In the genomic region with DNA sequence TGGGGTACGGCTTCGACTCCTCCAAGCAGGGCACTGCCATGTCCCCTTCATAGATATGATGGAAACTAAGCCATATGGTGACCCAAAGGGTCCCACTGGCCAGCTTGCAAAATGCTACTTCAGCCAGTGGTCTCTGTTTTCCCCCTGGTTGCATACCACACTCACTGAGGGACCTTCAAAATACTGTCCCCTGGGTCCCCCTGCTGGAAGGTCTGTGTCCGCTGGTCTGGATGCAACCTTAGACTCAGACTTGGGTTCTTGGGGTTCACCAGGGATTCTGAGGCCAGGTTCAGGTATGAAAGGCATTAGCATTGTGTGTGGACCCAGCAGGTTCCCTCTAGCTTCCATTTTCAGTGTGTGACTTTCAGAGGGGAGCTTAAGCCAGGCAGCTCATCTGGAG, we compare ENCODE assay signal across 29 mouse cellular contexts. TPM values are rescaled to one million over a fixed set of nuclear protein-coding genes. Genes with fewer than 3 reads are reported as not detected.
DNase-seq lines count a peak whose midpoint lies in the region; ATAC-seq and TF ChIP-seq lines count a peak whose summit lies in the region.
"Had no signal": no experiment of that assay in that cellular context is flagged by ENCODE, and none has a peak within 500 bp of the region (broad histone marks: within the 10 kb centered on the region; RNA-seq: fewer than 3 reads in every experiment).

No protein-coding gene starts in this region.

- TF ChIP-seq POLR2A in heart, adult 2 months (IDR thresholded peaks at IDR 0.05; ENCODE audit: insufficient read depth, low read depth, low read length) = no peak
- TF ChIP-seq POLR2A in MEL (IDR thresholded peaks at IDR 0.05; ENCODE audit: control insufficient read depth in 1 of 2, insufficient read depth in 1 of 2, low read depth in 1 of 2, low read length in 2 of 2, poor library complexity in 1 of 2) = no peak

- intact Hi-C loops in heart, adult 2 months (cut with DNase I) = no loop called here
- intact Hi-C loops in heart, postnatal 14 days (cut with DNase I) = loop anchor here (10.0 kb wide), 2 partner anchors 118 to 252 kb away; partner anchors contain the start of gene Arl4d

- TF ChIP-seq CTCF in heart, adult 2 months (IDR thresholded peaks at IDR 0.05) = peak; percentile 17; the same call in 1 of the 2 replicates
- peak; percentile 44 for TF ChIP-seq CTCF in layer of hippocampus, adult 2 months (conservative IDR thresholded peaks at IDR 0.05)
- peak in 2 of 3 experiments; percentile 9 to 32; a peak in 2 of 6 replicates for TF ChIP-seq CTCF in MEL (IDR thresholded peaks at IDR 0.05 in 2 of 3, conservative IDR thresholded peaks at IDR 0.05 in 1 of 3; ENCODE audit: control insufficient read depth in 1 of 3, insufficient read depth in 1 of 3, low read depth in 2 of 3, low read length in 3 of 3, poor library complexity in 1 of 3, severe bottlenecking in 1 of 3)

- no peaks in the 10 kb centered on the region for H3K9me3 ChIP-seq in midbrain, embryonic 11.5 days (ENCODE audit: control insufficient read depth, low read length)
- no peaks in the 10 kb centered on the region for H3K9me3 ChIP-seq in midbrain, embryonic 15.5 days
- H3K9me3 ChIP-seq in MEL (replicated peaks; ENCODE audit: insufficient read depth, low read length) = no peaks in the 10 kb centered on the region
- H3K9me3 ChIP-seq: embryonic facial prominence, embryonic 10.5 days; limb, embryonic 12.5 days; liver, embryonic 13.5 days; midbrain, embryonic 13.5 days; neural tube, embryonic 13.5 days had no signal

- H3K27me3 ChIP-seq in heart, adult 2 months (ENCODE audit: control insufficient read depth, insufficient read depth, low read length) = no peaks in the 10 kb centered on the region; the same call in 1 of the 2 replicates
- H3K27me3 ChIP-seq in midbrain, embryonic 11.5 days (ENCODE audit: control insufficient read depth, insufficient read depth, low read length) = no peaks in the 10 kb centered on the region
- peaks cover 20% of the 10 kb centered on the region for H3K27me3 ChIP-seq in midbrain, embryonic 15.5 days (replicated peaks)
- H3K27me3 ChIP-seq in MEL (ENCODE audit: control insufficient read depth in 1 of 2, insufficient read depth in 2 of 2, low read length in 2 of 2) = peaks cover 2 to 6% of the 10 kb centered on the region in 2 experiments

- no peak overlapping the region for H3K4me2 ChIP-seq in midbrain, embryonic 11.5 days
- H3K4me2 ChIP-seq in midbrain, embryonic 15.5 days = no peak overlapping the region
- H3K4me2 ChIP-seq: limb, embryonic 12.5 days; liver, embryonic 13.5 days; midbrain, embryonic 13.5 days; neural tube, embryonic 13.5 days had no signal

- no peaks in the 10 kb centered on the region for H3K79me2 ChIP-seq in heart, adult 2 months (replicated peaks; ENCODE audit: control insufficient read depth, insufficient read depth, low read length)
- no peaks in the 10 kb centered on the region for H3K79me2 ChIP-seq in MEL (ENCODE audit: control insufficient read depth, insufficient read depth, low read length, poor library complexity)

- H3K9ac ChIP-seq in heart, adult 2 months (ENCODE audit: low read depth, low read length) = no peak overlapping the region
- no peak overlapping the region for H3K9ac ChIP-seq in midbrain, embryonic 11.5 days (ENCODE audit: low read length)
- H3K9ac ChIP-seq in midbrain, embryonic 15.5 days = no peak overlapping the region
- H3K9ac ChIP-seq in MEL (ENCODE audit: control insufficient read depth, low read depth, low read length, poor library complexity, severe bottlenecking) = no peak overlapping the region
- H3K9ac ChIP-seq: limb, embryonic 12.5 days; liver, embryonic 13.5 days; midbrain, embryonic 13.5 days; neural tube, embryonic 13.5 days had no signal

- no peak for ATAC-seq in midbrain, embryonic 11.5 days (ENCODE audit: low FRiP score)
- no peak for ATAC-seq in midbrain, embryonic 15.5 days (replicated peaks)
- ATAC-seq: forebrain, embryonic 16.5 days; hindbrain, embryonic 16.5 days; midbrain, embryonic 13.5 days had no signal

- no peak for TF ChIP-seq RAD21 in MEL (IDR thresholded peaks at IDR 0.05; ENCODE audit: low read depth, low read length)

- no peak for DNase-seq in heart, adult 2 months
- DNase-seq in heart, postnatal 14 days = no peak
- DNase-seq in layer of hippocampus, adult 2 months (ENCODE audit: low spot score in 2 of 2) = no peak
- DNase-seq in layer of hippocampus, postnatal 25 days (ENCODE audit: extremely low spot score in 1 of 2, low spot score in 1 of 2) = no peak
- peak; percentile 75 for DNase-seq in midbrain, embryonic 11.5 days (ENCODE audit: low spot score, missing footprints)
- no peak for DNase-seq in MEL (ENCODE audit: low read depth, low spot score)
- no peak for DNase-seq in thymus, postnatal 25 days
- DNase-seq: adrenal gland, postnatal 14 days; cerebellum, adult 2 months; gastrocnemius, postnatal 14 days; heart, adult 18-20 months; kidney, adult 11 months; kidney, postnatal 10 days; liver, embryonic 13.5 days; lung, postnatal 14 days; thymus, adult 2 months had no signal

- TF ChIP-seq EP300 in heart, adult 2 months (IDR thresholded peaks at IDR 0.05; ENCODE audit: insufficient read depth, low read depth, low read length) = no peak
- TF ChIP-seq EP300 in MEL (IDR thresholded peaks at IDR 0.05; ENCODE audit: low read depth in 1 of 2, low read length in 2 of 2) = no peak

- H3K4me1 ChIP-seq in heart, adult 2 months (ENCODE audit: control insufficient read depth, insufficient read depth, low read length) = peaks cover 3% of the 10 kb centered on the region
- H3K4me1 ChIP-seq in midbrain, embryonic 11.5 days (ENCODE audit: control insufficient read depth, insufficient read depth, low read length) = no peaks in the 10 kb centered on the region
- H3K4me1 ChIP-seq in midbrain, embryonic 15.5 days = no peaks in the 10 kb centered on the region; the same call in 1 of the 2 replicates
- no peaks in the 10 kb centered on the region for H3K4me1 ChIP-seq in MEL (ENCODE audit: control insufficient read depth in 1 of 2, insufficient read depth in 2 of 2, low read length in 2 of 2)
- H3K4me1 ChIP-seq: liver, embryonic 13.5 days; midbrain, embryonic 13.5 days; neural tube, embryonic 13.5 days had no signal

- no peak overlapping the region for H3K4me3 ChIP-seq in heart, adult 2 months
- no peak overlapping the region for H3K4me3 ChIP-seq in layer of hippocampus, adult 2 months
- no peak overlapping the region for H3K4me3 ChIP-seq in midbrain, embryonic 11.5 days (ENCODE audit: low read depth, low read length)
- H3K4me3 ChIP-seq in midbrain, embryonic 15.5 days = no peak overlapping the region
- H3K4me3 ChIP-seq in MEL (ENCODE audit: control insufficient read depth in 1 of 2, insufficient read depth in 1 of 2, low read depth in 2 of 2, low read length in 2 of 2) = no peak overlapping the region
- H3K4me3 ChIP-seq: embryonic facial prominence, embryonic 10.5 days; limb, embryonic 12.5 days; liver, embryonic 13.5 days; midbrain, embryonic 13.5 days; myocyte; neural tube, embryonic 13.5 days had no signal

- no peaks in the 10 kb centered on the region for H3K36me3 ChIP-seq in heart, adult 2 months (ENCODE audit: control insufficient read depth, insufficient read depth, low read length)
- H3K36me3 ChIP-seq in midbrain, embryonic 11.5 days (ENCODE audit: control insufficient read depth, insufficient read depth, low read length) = no peaks in the 10 kb centered on the region
- H3K36me3 ChIP-seq in midbrain, embryonic 15.5 days (replicated peaks) = no peaks in the 10 kb centered on the region
- H3K36me3 ChIP-seq in MEL (ENCODE audit: control insufficient read depth in 1 of 2, insufficient read depth in 2 of 2, low read length in 2 of 2) = no peaks in the 10 kb centered on the region
- H3K36me3 ChIP-seq: embryonic facial prominence, embryonic 10.5 days; limb, embryonic 12.5 days; liver, embryonic 13.5 days; midbrain, embryonic 13.5 days; neural tube, embryonic 13.5 days had no signal

- no peak overlapping the region for H3K27ac ChIP-seq in heart, adult 2 months
- H3K27ac ChIP-seq in layer of hippocampus, adult 2 months = no peak overlapping the region
- no peak overlapping the region for H3K27ac ChIP-seq in midbrain, embryonic 11.5 days (ENCODE audit: low read depth, low read length)
- no peak overlapping the region for H3K27ac ChIP-seq in midbrain, embryonic 15.5 days
- H3K27ac ChIP-seq in MEL (ENCODE audit: control insufficient read depth, low read depth, low read length) = no peak overlapping the region
- H3K27ac ChIP-seq: embryonic facial prominence, embryonic 10.5 days; limb, embryonic 12.5 days; liver, embryonic 13.5 days; midbrain, embryonic 13.5 days; neural tube, embryonic 13.5 days had no signal

- 75% methylated on average over 3 of the region's 3 CpGs for WGBS in heart, adult 2 months
- WGBS in midbrain, embryonic 11.5 days = 69% methylated on average over 3 of the region's 3 CpGs
- WGBS in midbrain, embryonic 15.5 days = 70% methylated on average over 3 of the region's 3 CpGs

TF ChIP-seq in MEL, 35 proteins besides CTCF, POLR2A, EP300 and RAD21:
- no peak for TF ChIP-seq SIN3A (IDR thresholded peaks at IDR 0.05; ENCODE audit: low read length)
- TF ChIP-seq RCOR1 (IDR thresholded peaks at IDR 0.05; ENCODE audit: low read depth, low read length) = no peak
- no peak for TF ChIP-seq USF1 (IDR thresholded peaks at IDR 0.05; ENCODE audit: low read depth, low read length)

RNA-seq across cellular contexts. Expression of gene Meox1, which starts 22.6 kb away (rescaled TPM):
- total RNA-seq in heart, adult 2 months (2021) = 1 to 10 TPM; 5.6 to 7.3 TPM
- polyA plus RNA-seq in heart, adult 2 months (2012; rRNA removed) = 7.2 and 15.1 TPM in 2 replicates
- 10 to 100 TPM; 13.4 to 18.0 TPM for total RNA-seq in heart, postnatal 14 days (2021)
- under 1 TPM; 0.71 to 0.74 TPM for total RNA-seq in layer of hippocampus, adult 2 months (2021)
- total RNA-seq in layer of hippocampus, postnatal 25 days (2021) = 1 to 10 TPM in 1 of 2 experiments, under 1 TPM in 1; 0.85 to 1.0 TPM
- 0.29 TPM in 1 of 2 replicates, not detected in the other for polyA plus RNA-seq in midbrain, embryonic 11.5 days (2014; fragmentation: Nextera tagmentation; extraction: Ambion mirVana)
- 0.57 and 0.75 TPM in 2 replicates for polyA plus RNA-seq in midbrain, embryonic 15.5 days (2015; fragmentation: Nextera tagmentation; extraction: Ambion mirVana)
- total RNA-seq in MEL (2012; rRNA removed) = not detected in 2 replicates
- polyA plus RNA-seq in MEL (2012; ENCODE audit: insufficient read depth in 1 of 2, insufficient read length in 2 of 2, low read depth in 1 of 2, low replicate concordance in 2 of 2, missing spikeins in 1 of 2) = not detected
- total RNA-seq: hematopoietic stem cell, adult 5-6 weeks had no signal

RNA-seq across cellular contexts. Expression of gene Sost, which starts 50.0 kb away (rescaled TPM):
- 1 to 10 TPM; 2.1 to 3.2 TPM for total RNA-seq in heart, adult 2 months (2021)
- 5.8 and 7.0 TPM in 2 replicates for polyA plus RNA-seq in heart, adult 2 months (2012; rRNA removed)
- total RNA-seq in heart, postnatal 14 days (2021) = 1 to 10 TPM in 1 of 2 experiments, under 1 TPM in 1; 0.68 to 1.3 TPM
- total RNA-seq in layer of hippocampus, adult 2 months (2021) = not detected
- not detected for total RNA-seq in layer of hippocampus, postnatal 25 days (2021)
- polyA plus RNA-seq in midbrain, embryonic 11.5 days (2014; fragmentation: Nextera tagmentation; extraction: Ambion mirVana) = not detected in 2 replicates
- not detected in 2 replicates for polyA plus RNA-seq in midbrain, embryonic 15.5 days (2015; fragmentation: Nextera tagmentation; extraction: Ambion mirVana)
- total RNA-seq in MEL (2012; rRNA removed) = not detected in 2 replicates
- not detected for polyA plus RNA-seq in MEL (2012; ENCODE audit: insufficient read depth in 1 of 2, insufficient read length in 2 of 2, low read depth in 1 of 2, low replicate concordance in 2 of 2, missing spikeins in 1 of 2)
- total RNA-seq: adrenal gland, postnatal 14 days; gastrocnemius, postnatal 14 days; hematopoietic stem cell, adult 5-6 weeks; layer of hippocampus, postnatal 14 days; left cerebral cortex, postnatal 10 days; megakaryocyte, adult 5-6 weeks had no signal
- polyA plus RNA-seq: forebrain, embryonic 16.5 days; stomach, embryonic 16.5 days had no signal
